Mouse (Mus musculus) stomach, embryonic 15.5 days (tissue): ENCODE data around the gene Pard3b. TPM values are rescaled to one million over a fixed set of nuclear protein-coding genes. Genes with fewer than 3 reads are reported as not detected.

ENCODE experiments used
- ATAC-seq: fragments of 200-750 bp; cut with Nextera tagmentation; 2 replicates; pipeline ENCODE4 v1.8.0; 2017; ENCODE audit warnings: low read depth, moderate number of reproducible peaks, moderate TSS enrichment; ENCODE audit not compliant: insufficient read depth, low FRiP score
- H3K27ac ChIP-seq: fragments of 300-500 bp; sonication (generic); 2 replicates; pipeline ENCODE4 v1.5.1; 2015; ENCODE audit warnings: mild to moderate bottlenecking, inconsistent platforms
- H3K27me3 ChIP-seq: fragments of 300-500 bp; sonication (generic); replicated peaks from 2 replicates; pipeline ENCODE4 v1.6.1; 2015; ENCODE audit warnings: inconsistent platforms
- H3K36me3 ChIP-seq: fragments of 300-500 bp; sonication (generic); 2 replicates; pipeline ENCODE4 v1.6.1; 2015; ENCODE audit warnings: inconsistent platforms
- H3K4me1 ChIP-seq: fragments of 300-500 bp; sonication (generic); 2 replicates; pipeline ENCODE4 v1.6.1; 2015; ENCODE audit warnings: inconsistent platforms
- H3K4me2 ChIP-seq: fragments of 300-500 bp; sonication (generic); 2 replicates; pipeline ENCODE4 v1.6.1; 2015; ENCODE audit warnings: mild to moderate bottlenecking, inconsistent platforms
- H3K4me3 ChIP-seq: fragments of 300-500 bp; sonication (generic); replicated peaks from 2 replicates; pipeline ENCODE4 v1.5.1; 2015; ENCODE audit warnings: inconsistent platforms
- H3K9ac ChIP-seq: fragments of 300-500 bp; sonication (generic); 2 replicates; pipeline ENCODE4 v1.6.1; 2015; ENCODE audit warnings: inconsistent platforms
- H3K9me3 ChIP-seq: fragments of 300-500 bp; sonication (generic); 2 replicates; pipeline ENCODE4 v1.6.1; 2016; ENCODE audit warnings: inconsistent platforms
- WGBS: fragments of 180-500 bp; shearing (Covaris S2); methylation state at CpG from one replicate; pipeline ENCODE4 v1.1.7; 2015; 5-methylcytosine and 5-hydroxymethylcytosine counted together
- polyA plus RNA-seq: library from polyadenylated mRNA; unstranded; fragments of >200 nt; fragmentation: Nextera tagmentation; extraction: Ambion mirVana; gene quantifications from 2 replicates; pipeline ENCODE4 v1.2.1, GENCODE M21; 2015

Gene Pard3b
- polyA plus RNA-seq, 1 experiment from 2014 or later: 28.9 TPM

DNA sequence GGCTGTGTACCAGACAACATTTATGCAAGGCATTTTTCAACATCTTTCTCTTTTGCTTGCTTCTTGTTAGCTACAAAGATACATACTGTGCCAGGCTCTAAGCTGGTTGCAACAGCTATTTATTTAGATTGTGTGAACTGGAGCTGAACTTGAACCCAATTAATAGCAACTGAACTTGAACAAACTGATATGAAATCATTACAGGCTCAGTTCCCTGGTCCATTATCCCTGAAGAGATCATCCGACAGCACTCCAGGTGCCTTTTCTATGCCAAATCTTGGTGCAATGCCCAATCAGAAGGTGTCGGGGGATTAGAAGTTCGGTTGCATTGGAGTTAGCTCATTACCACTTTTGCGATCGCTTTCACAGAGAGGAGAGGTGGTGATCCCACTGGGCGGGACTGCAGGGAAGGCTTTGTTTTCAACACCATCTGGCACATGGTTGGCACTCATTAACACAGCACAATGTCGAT lies 414.6 kb downstream of the Pard3b start:
- Histone ChIP-seq H3K9me3 (no peaks in the 10 kb centered on the region), H3K36me3 (no peaks in the 10 kb centered on the region), H3K4me1 (no peaks in the 10 kb centered on the region), H3K27me3 (no peaks in the 10 kb centered on the region), H3K4me3 (no peak overlapping the region), H3K27ac (no peak overlapping the region), H3K9ac (no peak overlapping the region), H3K4me2 (no peak overlapping the region)
- ATAC-seq: no peak
- 73% methylated on average over 7 of the region's 7 CpGs for WGBS

DNA sequence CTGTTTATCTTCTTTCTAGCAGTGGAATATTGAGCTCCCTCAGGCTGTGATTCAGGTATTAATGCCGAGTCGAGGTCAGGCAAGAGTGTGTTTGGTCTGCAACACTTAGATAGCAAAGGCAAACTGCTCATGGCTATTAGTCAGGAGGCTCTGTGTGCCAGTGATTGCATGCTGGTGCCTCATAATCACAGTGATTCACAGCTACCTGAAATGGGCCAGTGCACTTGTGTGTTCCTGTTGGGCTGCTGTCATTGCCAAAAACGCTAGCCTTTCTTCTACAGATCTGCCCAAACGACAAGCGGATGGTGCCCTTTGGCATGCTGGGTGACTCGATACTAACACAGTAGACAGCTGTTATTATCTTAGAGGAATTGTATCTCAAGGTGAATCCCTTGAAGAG lies 416.7 kb downstream of the Pard3b start:
- Histone ChIP-seq H3K27me3 (no peaks in the 10 kb centered on the region), H3K27ac (no peak overlapping the region), H3K9me3 (no peaks in the 10 kb centered on the region), H3K9ac (no peak overlapping the region), H3K4me1 (no peaks in the 10 kb centered on the region), H3K4me3 (no peak overlapping the region), H3K36me3 (no peaks in the 10 kb centered on the region), H3K4me2 (no peak overlapping the region)
- WGBS: 69% methylated on average over 6 of the region's 6 CpGs
- ATAC-seq: no peak

DNA sequence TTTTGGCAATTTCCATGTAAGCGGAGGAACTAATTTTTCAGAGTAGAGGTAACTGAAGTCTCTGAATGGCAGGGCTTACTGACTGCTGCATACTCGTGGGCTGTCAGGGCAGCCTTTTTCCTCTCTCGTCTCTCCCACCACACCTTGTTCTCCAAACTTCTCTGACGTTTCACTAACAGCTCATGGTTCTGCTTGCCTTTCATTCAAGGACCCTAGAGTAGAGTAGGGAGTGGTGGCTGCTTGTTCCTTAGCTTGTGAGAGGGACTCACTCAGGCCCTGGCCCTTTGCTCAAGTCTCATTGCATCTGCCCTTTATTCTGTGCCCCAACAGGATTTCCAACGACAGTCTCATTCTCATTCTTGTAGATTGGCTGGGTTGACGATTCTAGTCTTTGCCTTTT lies 432.0 kb downstream of the Pard3b start:
- no peaks in the 10 kb centered on the region for H3K4me1 ChIP-seq
- H3K9ac ChIP-seq: no peak overlapping the region
- no peaks in the 10 kb centered on the region for H3K27me3 ChIP-seq
- H3K4me2 ChIP-seq: no peak overlapping the region
- no peak overlapping the region for H3K27ac ChIP-seq
- no peaks in the 10 kb centered on the region for H3K9me3 ChIP-seq
- WGBS: 75% methylated on average over 6 of the region's 6 CpGs
- no peak for ATAC-seq
- H3K4me3 ChIP-seq: no peak overlapping the region
- H3K36me3 ChIP-seq: no peaks in the 10 kb centered on the region

DNA sequence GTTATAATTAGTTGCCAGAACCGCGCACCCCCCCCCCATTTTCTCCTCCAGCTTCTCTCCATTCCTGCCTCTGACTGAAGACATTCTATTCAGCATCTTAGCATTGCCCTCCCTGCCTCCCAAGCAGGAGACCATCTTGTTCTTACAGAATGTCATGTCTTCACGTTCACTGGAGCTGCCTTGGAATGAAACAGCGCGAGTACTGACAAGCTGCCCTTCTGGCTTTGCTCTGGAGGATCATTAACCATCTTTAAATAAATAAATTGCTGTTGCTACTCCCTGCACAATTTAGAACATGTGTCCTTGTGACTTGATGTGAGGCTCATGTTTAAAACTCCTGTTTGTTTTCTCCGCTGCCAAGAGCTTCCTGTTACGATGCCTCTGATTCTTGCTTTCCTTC lies 432.5 kb downstream of the Pard3b start:
- no peak for ATAC-seq
- Histone ChIP-seq H3K27ac (no peak overlapping the region), H3K4me1 (no peaks in the 10 kb centered on the region), H3K4me3 (no peak overlapping the region), H3K9ac (no peak overlapping the region), H3K36me3 (no peaks in the 10 kb centered on the region), H3K27me3 (no peaks in the 10 kb centered on the region), H3K9me3 (no peaks in the 10 kb centered on the region), H3K4me2 (no peak overlapping the region)
- 49% methylated on average over 7 of the region's 7 CpGs for WGBS

DNA sequence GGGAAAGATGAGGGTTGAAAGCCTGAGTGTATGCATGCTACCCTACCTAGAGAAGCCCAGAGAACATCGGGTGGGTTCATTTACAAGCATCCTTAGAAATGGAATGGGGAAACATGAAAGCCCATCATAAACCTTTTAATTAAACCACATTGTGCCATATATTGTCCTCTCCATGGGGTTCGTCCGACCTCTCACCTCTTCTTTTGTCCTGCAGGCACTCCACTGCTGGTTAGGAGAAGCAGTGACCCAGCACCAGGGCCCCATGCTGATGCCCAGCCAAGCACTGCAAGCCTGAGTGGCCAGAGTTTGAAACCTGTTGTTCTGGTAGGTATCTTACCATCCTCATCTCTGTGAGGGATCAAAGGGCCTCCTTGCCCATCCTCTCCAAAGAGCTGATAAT lies 437.5 kb downstream of the Pard3b start:
- no peaks in the 10 kb centered on the region for H3K36me3 ChIP-seq
- no peak overlapping the region for H3K4me2 ChIP-seq
- H3K9ac ChIP-seq: no peak overlapping the region
- no peaks in the 10 kb centered on the region for H3K27me3 ChIP-seq
- no peaks in the 10 kb centered on the region for H3K9me3 ChIP-seq
- no peak overlapping the region for H3K4me3 ChIP-seq
- H3K27ac ChIP-seq: no peak overlapping the region
- ATAC-seq: no peak
- WGBS: 85% methylated on average over 3 of the region's 3 CpGs
- H3K4me1 ChIP-seq: no peaks in the 10 kb centered on the region

DNA sequence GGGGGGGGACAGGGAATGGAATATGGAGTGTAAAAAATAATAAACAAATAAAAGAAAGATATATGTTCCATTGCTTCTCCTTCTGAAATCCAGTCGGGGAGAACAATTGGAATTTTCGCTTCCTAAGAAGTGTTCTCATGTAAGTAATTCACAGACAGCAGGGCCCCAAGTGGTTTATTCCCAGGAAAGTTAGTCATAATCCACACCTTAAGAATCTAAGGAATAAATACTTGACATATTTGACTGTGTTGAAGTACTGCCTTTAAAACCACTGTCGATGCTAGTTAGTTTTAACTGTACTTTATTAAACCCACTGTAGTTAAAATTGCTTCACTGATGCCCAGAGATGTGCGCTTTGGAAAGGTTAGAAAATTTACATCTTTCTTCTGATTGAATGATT lies 442.5 kb downstream of the Pard3b start:
- Histone ChIP-seq H3K9ac (no peak overlapping the region), H3K27me3 (no peaks in the 10 kb centered on the region), H3K4me2 (no peak overlapping the region), H3K4me1 (no peaks in the 10 kb centered on the region), H3K27ac (no peak overlapping the region), H3K36me3 (no peaks in the 10 kb centered on the region), H3K4me3 (no peak overlapping the region), H3K9me3 (no peaks in the 10 kb centered on the region)
- 85% methylated on average over 4 of the region's 4 CpGs for WGBS
- no peak for ATAC-seq

DNA sequence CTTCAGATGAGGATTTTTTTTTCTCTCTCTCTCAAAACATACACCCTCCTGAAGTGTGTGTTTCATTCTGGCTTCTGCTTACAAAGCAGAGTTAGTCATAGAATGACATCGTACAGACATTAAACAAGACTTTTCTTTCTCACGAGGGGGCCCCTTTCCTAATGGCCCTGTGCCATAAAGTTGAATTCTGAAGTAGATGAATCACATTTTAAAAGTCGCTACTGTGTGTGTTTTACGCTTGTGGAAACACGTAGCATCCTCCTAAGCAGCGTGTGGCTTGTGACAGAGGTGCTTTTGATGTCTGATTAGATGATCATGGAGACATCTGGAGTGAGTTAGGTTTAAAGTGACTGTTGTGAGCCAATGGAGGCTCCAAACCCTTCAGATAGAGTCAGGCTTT lies 447.4 kb downstream of the Pard3b start:
- WGBS: 14% methylated on average over 6 of the region's 6 CpGs
- no peaks in the 10 kb centered on the region for H3K4me1 ChIP-seq
- no peak overlapping the region for H3K9ac ChIP-seq
- H3K9me3 ChIP-seq: no peaks in the 10 kb centered on the region
- H3K27ac ChIP-seq: no peak overlapping the region
- no peak overlapping the region for H3K4me3 ChIP-seq
- H3K36me3 ChIP-seq: no peaks in the 10 kb centered on the region
- no peak for ATAC-seq
- peak overlapping the region; percentile 11; the same call in 1 of the 2 replicates for H3K4me2 ChIP-seq
- no peaks in the 10 kb centered on the region for H3K27me3 ChIP-seq

DNA sequence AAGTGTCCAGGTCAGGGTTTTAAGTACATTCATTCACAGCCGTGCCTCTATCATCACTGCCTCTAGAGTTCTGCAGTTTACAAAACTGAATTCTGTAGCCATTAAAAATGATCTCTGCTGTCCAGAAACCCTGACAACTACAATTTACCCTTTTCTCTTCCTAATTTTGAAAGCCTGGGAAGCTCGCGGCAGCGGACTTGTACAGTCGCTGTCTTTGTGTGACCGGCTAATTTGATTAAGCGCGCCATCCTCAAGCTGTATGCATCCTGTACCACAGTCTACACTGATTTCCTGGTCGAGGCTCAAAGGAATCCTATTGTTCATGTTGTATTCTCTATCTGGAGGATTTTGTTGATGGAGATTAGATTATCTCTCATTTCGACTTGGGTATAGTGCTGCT lies 448.8 kb downstream of the Pard3b start:
- H3K4me2 ChIP-seq: no peak overlapping the region
- H3K9ac ChIP-seq: no peak overlapping the region
- no peaks in the 10 kb centered on the region for H3K4me1 ChIP-seq
- no peak for ATAC-seq
- no peaks in the 10 kb centered on the region for H3K27me3 ChIP-seq
- H3K4me3 ChIP-seq: no peak overlapping the region
- H3K36me3 ChIP-seq: no peaks in the 10 kb centered on the region
- 58% methylated on average over 10 of the region's 10 CpGs for WGBS
- H3K27ac ChIP-seq: no peak overlapping the region
- no peaks in the 10 kb centered on the region for H3K9me3 ChIP-seq

DNA sequence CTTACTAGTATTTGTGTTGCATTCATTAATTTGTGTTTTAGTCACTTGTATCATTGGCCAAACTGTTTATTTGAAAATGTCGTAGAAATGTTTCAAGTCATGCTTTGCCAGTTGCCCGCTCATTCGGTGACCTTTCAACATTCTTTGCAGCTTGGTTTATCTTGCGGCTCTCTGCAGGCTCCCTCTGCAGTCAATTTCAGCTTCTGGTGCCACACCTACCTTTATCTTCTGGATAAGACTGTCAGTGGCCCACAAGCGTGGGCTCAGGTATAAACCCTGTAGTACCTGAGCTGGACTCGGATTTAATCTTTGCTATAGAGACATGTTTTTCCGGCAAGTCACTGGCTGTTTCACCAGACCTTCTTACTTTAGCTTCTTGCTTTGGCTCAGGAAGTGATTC lies 456.3 kb downstream of the Pard3b start:
- H3K4me1 ChIP-seq: peaks cover 4% of the 10 kb centered on the region
- ATAC-seq: no peak
- 49% methylated on average over 7 of the region's 7 CpGs for WGBS
- no peak overlapping the region for H3K27ac ChIP-seq
- no peaks in the 10 kb centered on the region for H3K9me3 ChIP-seq
- H3K9ac ChIP-seq: no peak overlapping the region
- no peaks in the 10 kb centered on the region for H3K27me3 ChIP-seq
- H3K4me3 ChIP-seq: no peak overlapping the region
- no peaks in the 10 kb centered on the region for H3K36me3 ChIP-seq
- H3K4me2 ChIP-seq: no peak overlapping the region

DNA sequence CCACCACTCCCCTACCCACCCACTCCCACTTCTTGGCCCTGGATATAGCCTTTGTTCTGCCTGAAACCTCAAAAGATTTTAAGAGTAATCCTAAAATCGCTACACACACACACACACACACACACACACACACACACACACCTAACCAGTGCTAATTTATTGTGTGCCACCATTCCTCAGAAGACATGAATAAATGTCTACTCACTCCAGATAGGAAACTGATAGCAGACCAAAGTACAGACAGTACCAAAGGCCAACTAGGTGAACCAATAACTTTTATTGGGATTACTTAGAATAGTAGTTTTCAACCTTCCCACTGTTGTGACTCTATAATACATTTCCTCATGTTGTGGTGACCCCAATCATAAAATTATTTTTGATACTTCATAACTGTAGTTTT lies 483.8 kb downstream of the Pard3b start:
- Histone ChIP-seq H3K27ac (no peak overlapping the region), H3K9ac (no peak overlapping the region), H3K36me3 (no peaks in the 10 kb centered on the region), H3K4me1 (no peaks in the 10 kb centered on the region), H3K27me3 (no peaks in the 10 kb centered on the region), H3K4me3 (no peak overlapping the region), H3K4me2 (no peak overlapping the region), H3K9me3 (no peaks in the 10 kb centered on the region)
- no peak for ATAC-seq
- 83% methylated on average over 1 of the region's 1 CpGs for WGBS

DNA sequence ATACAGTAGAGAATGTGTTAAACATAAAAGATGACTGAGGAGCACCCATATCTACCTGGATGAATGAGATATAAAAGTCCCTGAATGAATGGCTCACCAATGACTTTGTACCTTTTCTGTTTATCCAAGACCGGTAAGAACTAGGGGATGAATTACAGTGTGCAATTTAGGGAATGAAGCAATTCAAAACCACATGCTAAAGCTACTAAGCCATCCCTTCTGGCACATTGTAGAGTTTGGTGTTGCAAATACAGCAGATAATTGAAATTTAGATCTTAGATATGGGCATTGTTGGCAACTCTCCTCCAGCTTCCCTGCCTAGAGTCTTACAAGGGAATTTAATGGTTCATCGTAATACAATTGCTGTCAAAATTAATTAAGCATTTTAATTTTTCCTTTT lies 490.6 kb downstream of the Pard3b start:
- H3K36me3 ChIP-seq: no peaks in the 10 kb centered on the region
- H3K27ac ChIP-seq: no peak overlapping the region
- H3K4me3 ChIP-seq: no peak overlapping the region
- no peak overlapping the region for H3K4me2 ChIP-seq
- no peak overlapping the region for H3K9ac ChIP-seq
- 84% methylated on average over 2 of the region's 2 CpGs for WGBS
- no peaks in the 10 kb centered on the region for H3K9me3 ChIP-seq
- H3K27me3 ChIP-seq: no peaks in the 10 kb centered on the region
- H3K4me1 ChIP-seq: no peaks in the 10 kb centered on the region
- ATAC-seq: no peak

DNA sequence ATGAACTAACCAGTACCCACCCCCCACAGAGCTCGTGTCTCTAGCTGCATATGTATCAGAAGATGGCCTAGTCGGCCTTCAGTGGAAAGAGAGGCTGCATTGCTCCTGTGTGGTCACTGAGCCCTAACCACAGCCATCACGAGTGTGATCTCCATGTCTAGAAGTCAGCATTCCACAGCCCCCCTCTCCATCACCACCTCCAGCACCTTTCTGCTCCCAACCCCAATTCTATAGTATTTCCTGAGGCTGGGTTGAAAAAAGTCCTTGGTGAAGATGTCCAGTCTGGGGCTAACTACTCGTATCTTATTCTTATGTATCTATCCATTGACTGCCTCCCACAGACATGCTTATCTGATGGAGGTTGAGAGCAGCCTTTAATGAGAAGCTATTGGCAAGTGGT lies 509.5 kb downstream of the Pard3b start:
- Histone ChIP-seq H3K9me3 (no peaks in the 10 kb centered on the region), H3K36me3 (no peaks in the 10 kb centered on the region), H3K27ac (no peak overlapping the region), H3K27me3 (no peaks in the 10 kb centered on the region), H3K4me3 (no peak overlapping the region), H3K9ac (no peak overlapping the region), H3K4me1 (no peaks in the 10 kb centered on the region), H3K4me2 (no peak overlapping the region)
- WGBS: 85% methylated on average over 4 of the region's 4 CpGs
- no peak for ATAC-seq

DNA sequence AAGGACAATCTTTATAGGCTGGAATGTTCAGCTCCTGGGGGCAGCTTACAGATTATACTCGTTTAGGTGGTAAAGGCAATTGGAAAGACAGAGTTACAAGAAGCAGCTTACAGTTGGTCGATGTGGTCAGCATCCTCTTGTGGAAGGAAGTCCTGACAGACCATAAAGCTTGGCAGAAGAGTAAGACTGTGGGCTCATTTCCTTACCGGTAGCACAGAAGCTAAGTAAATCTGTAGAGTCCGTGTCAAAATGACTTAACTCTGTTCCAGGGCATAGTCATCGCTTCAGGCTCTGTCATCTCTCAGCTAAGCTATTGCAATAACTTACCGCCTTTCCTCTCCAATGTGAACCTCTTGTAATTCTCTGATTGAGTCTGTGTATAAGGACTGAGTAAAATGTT lies 510.2 kb downstream of the Pard3b start:
- no peak for ATAC-seq
- WGBS: 81% methylated on average over 6 of the region's 6 CpGs
- no peaks in the 10 kb centered on the region for H3K9me3 ChIP-seq
- H3K4me3 ChIP-seq: no peak overlapping the region
- no peaks in the 10 kb centered on the region for H3K4me1 ChIP-seq
- no peak overlapping the region for H3K9ac ChIP-seq
- no peaks in the 10 kb centered on the region for H3K36me3 ChIP-seq
- H3K27me3 ChIP-seq: no peaks in the 10 kb centered on the region
- no peak overlapping the region for H3K4me2 ChIP-seq
- no peak overlapping the region for H3K27ac ChIP-seq
